Mouse (Mus musculus) intestine, embryonic 16.5 days (tissue): ENCODE results near the gene Tpp1. TPM values are rescaled to one million over a fixed set of nuclear protein-coding genes. Genes with fewer than 3 reads are reported as not detected.
"Not testable (repeated sequence)": the region's sequence is repeated elsewhere in the genome, so short reads cannot be mapped to it uniquely, and the experiment has no call there.

ENCODE experiments used
- ATAC-seq: fragments of 200-750 bp; cut with Nextera tagmentation; 2 replicates; pipeline ENCODE4 v1.8.0; 2017; ENCODE audit warnings: moderate TSS enrichment, moderate library complexity
- H3K27ac ChIP-seq: fragments of 300-500 bp; sonication (generic); 2 replicates; pipeline ENCODE4 v1.5.1; 2014; ENCODE audit warnings: mild to moderate bottlenecking, low read length
- H3K27me3 ChIP-seq: fragments of 300-500 bp; sonication (generic); replicated peaks from 2 replicates; pipeline ENCODE4 v1.6.1; 2014; ENCODE audit warnings: low read length, control low read depth, mixed read lengths; ENCODE audit not compliant: control insufficient read depth, insufficient read depth
- H3K36me3 ChIP-seq: fragments of 300-500 bp; sonication (generic); 2 replicates; pipeline ENCODE4 v1.6.1; 2014; ENCODE audit warnings: low read length, control low read depth; ENCODE audit not compliant: control insufficient read depth, insufficient read depth
- H3K4me1 ChIP-seq: fragments of 300-500 bp; sonication (generic); 2 replicates; pipeline ENCODE4 v1.6.1; 2014; ENCODE audit warnings: low read length, control low read depth, mixed read lengths; ENCODE audit not compliant: control insufficient read depth, insufficient read depth
- H3K4me2 ChIP-seq: fragments of 300-500 bp; sonication (generic); 2 replicates; pipeline ENCODE4 v1.6.1; 2014; ENCODE audit warnings: low read depth, low read length, control low read depth
- H3K4me3 ChIP-seq: fragments of 300-500 bp; sonication (generic); 2 replicates; pipeline ENCODE4 v1.5.1; 2014; ENCODE audit warnings: mild to moderate bottlenecking, low read length
- H3K9ac ChIP-seq: fragments of 300-500 bp; sonication (generic); 2 replicates; pipeline ENCODE4 v1.6.1; 2014; ENCODE audit warnings: low read depth, low read length
- H3K9me3 ChIP-seq: fragments of 300-500 bp; sonication (generic); 2 replicates; pipeline ENCODE4 v1.6.1; 2016; ENCODE audit warnings: low read length, control low read depth; ENCODE audit not compliant: control insufficient read depth
- WGBS: fragments of 180-500 bp; shearing (Covaris S2); extraction: QIAGEN DNeasy Blood & Tissue Kit; methylation state at CpG from one replicate; pipeline ENCODE4 v1.1.7; 2014; 5-methylcytosine and 5-hydroxymethylcytosine counted together
- polyA plus RNA-seq: library from polyadenylated mRNA; unstranded; fragments of >200 nt; fragmentation: Nextera tagmentation; extraction: Ambion mirVana; gene quantifications from 2 replicates; pipeline ENCODE4 v1.2.1, GENCODE M21; 2015

The Tpp1 gene
- polyA plus RNA-seq, 1 experiment from 2014 or later: 152 TPM

GRCm38 (mm10) chr7:105743246-105743925 lies 8.6 kb downstream of the Tpp1 start:
- Histone ChIP-seq H3K27ac (peak overlapping the region; percentile 73), H3K4me3 (peak overlapping the region; percentile 84), H3K4me2 (peak overlapping the region; percentile 72), H3K9ac (peak overlapping the region; percentile 84), H3K36me3 (peaks cover 18% of the 10 kb centered on the region)
- H3K9me3 ChIP-seq, ATAC-seq, H3K4me1 ChIP-seq, H3K27me3 ChIP-seq: not testable (repeated sequence)
- 31% methylated on average over 20 of the region's 20 CpGs for WGBS

DNA sequence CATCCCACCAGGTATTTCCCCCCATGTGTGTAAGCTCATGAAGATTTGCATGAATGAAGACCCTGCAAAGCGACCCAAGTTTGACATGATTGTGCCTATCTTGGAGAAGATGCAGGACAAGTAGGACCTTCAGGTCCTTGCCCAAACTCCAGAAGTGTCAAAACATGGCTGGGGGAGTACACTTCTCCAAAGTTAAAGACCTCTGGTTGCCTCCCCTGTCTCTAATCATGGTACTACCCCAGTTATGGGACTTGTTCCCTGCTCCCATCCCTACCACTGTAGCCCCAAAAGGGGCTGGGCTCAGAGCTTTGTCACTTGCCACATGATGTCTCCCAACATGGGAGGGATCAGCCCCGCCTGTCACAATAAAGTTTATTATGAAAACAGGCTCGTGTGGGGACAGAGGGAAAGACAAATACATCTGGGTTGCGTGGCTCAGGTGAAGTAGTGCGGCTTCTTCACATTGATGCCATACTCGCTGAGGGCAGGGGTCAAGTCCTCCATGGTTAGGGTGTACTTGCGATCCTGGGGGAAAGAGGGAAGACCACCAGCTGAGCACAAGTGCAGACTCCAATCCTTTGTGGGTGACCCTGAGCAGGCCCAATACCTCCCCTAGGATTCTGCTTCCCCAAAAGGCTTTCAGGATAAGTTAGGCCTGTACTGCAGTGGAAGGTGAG lies 9.4 kb downstream of the Tpp1 start:
- Histone ChIP-seq H3K4me2 (peak overlapping the region; percentile 72; the same call in 1 of the 2 replicates), H3K4me1 (peaks cover 12% of the 10 kb centered on the region), H3K4me3 (0 out of 2 replicates have a peak overlapping the region, but pooled peaks have one; percentile 84), H3K36me3 (peaks cover 16% of the 10 kb centered on the region)
- H3K27me3 ChIP-seq, ATAC-seq, H3K9me3 ChIP-seq, H3K9ac ChIP-seq, H3K27ac ChIP-seq: not testable (repeated sequence)
- WGBS: 79% methylated on average over 7 of the region's 7 CpGs

GRCm38 (mm10) chr7:105741978-105742377 lies 10.1 kb downstream of the Tpp1 start:
- Histone ChIP-seq H3K4me2 (no peak overlapping the region), H3K27me3 (no peaks in the 10 kb centered on the region), H3K36me3 (peaks cover 14% of the 10 kb centered on the region), H3K4me1 (peaks cover 15% of the 10 kb centered on the region), H3K27ac (no peak overlapping the region), H3K9ac (no peak overlapping the region), H3K9me3 (no peaks in the 10 kb centered on the region), H3K4me3 (no peak overlapping the region)
- WGBS: 89% methylated on average over 9 of the region's 9 CpGs
- no peak for ATAC-seq

- Histone ChIP-seq H3K27me3 (no peaks in the 10 kb centered on the region), H3K9ac (no peak overlapping the region), H3K9me3 (no peaks in the 10 kb centered on the region), H3K27ac (no peak overlapping the region), H3K36me3 (peaks cover 14% of the 10 kb centered on the region), H3K4me3 (no peak overlapping the region), H3K4me2 (no peak overlapping the region), H3K4me1 (peaks cover 15% of the 10 kb centered on the region)
- 79% methylated on average over 6 of the region's 6 CpGs for WGBS
- no peak for ATAC-seq
These were observed 11.2 kb downstream of the Tpp1 start for GRCm38 (mm10) chr7:105740851-105741250.

- H3K36me3 ChIP-seq: peaks cover 14% of the 10 kb centered on the region
- WGBS: 91% methylated on average over 13 of the region's 13 CpGs
- no peak overlapping the region for H3K27ac ChIP-seq
- H3K4me3 ChIP-seq: no peak overlapping the region
- H3K27me3 ChIP-seq: no peaks in the 10 kb centered on the region
- ATAC-seq: no peak
- no peaks in the 10 kb centered on the region for H3K9me3 ChIP-seq
- H3K4me2 ChIP-seq: no peak overlapping the region
- peaks cover 15% of the 10 kb centered on the region for H3K4me1 ChIP-seq
- H3K9ac ChIP-seq: no peak overlapping the region
These were observed 11.8 kb downstream of the Tpp1 start for GRCm38 (mm10) chr7:105740089-105740795.

DNA sequence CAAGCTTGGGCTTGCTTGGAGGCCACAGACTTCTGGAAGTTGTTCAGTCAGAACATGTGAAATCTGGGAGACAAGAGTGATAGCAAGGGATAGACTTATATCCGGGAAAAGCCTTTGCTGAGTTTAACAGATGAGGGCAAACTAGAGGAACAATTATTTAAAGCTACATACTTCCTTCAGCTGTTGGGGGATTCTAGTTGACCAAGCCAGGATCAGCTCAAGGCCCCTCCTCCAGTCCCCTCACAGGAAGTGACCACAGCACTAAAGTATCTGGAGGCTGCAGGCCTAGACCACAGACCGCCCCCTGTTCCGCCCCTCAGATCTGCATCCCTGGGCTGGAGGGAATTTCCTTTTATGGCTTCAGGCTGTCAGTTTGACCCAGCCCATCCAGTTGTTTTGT lies 13.1 kb downstream of the Tpp1 start:
- peak overlapping the region; percentile 89 for H3K27ac ChIP-seq
- peak overlapping the region; percentile 18 for H3K4me3 ChIP-seq
- no peaks in the 10 kb centered on the region for H3K9me3 ChIP-seq
- 20% methylated on average over 3 of the region's 3 CpGs for WGBS
- H3K4me2 ChIP-seq: peak overlapping the region; percentile 60
- H3K9ac ChIP-seq: no peak overlapping the region
- H3K36me3 ChIP-seq: peaks cover 15% of the 10 kb centered on the region
- peak; percentile 39 for ATAC-seq
- H3K4me1 ChIP-seq: peaks cover 20% of the 10 kb centered on the region
- H3K27me3 ChIP-seq: no peaks in the 10 kb centered on the region

DNA sequence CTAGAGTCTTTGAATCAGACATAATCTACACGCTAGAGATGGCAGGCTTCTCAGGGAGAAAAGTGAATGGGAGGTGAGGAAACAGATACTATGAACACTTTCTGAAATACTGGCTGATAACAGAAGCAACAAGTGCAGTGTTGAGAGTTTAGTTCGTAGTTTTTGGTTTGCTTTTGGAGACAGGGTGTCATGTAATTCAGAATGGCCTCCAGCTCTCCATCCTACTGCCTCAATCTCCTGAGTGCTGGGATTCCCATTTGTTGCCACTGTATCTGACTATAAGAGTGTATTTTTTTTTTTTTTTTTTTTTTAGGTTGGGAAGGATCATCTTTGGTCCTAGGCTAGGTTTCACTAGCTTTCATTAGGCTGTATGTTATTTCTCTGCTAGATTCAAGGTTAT lies 13.7 kb downstream of the Tpp1 start:
- Histone ChIP-seq H3K36me3 (peaks cover 20% of the 10 kb centered on the region), H3K4me1 (peaks cover 17% of the 10 kb centered on the region), H3K27ac (peak overlapping the region; percentile 89; the same call in 1 of the 2 replicates), H3K4me2 (peak overlapping the region; percentile 60), H3K9me3 (no peaks in the 10 kb centered on the region), H3K27me3 (no peaks in the 10 kb centered on the region), H3K4me3 (peak overlapping the region; percentile 18), H3K9ac (peak overlapping the region; percentile 38)
- 74% methylated on average over 2 of the region's 2 CpGs for WGBS
- no peak for ATAC-seq

GRCm38 (mm10) chr7:105737648-105738047 lies 14.4 kb downstream of the Tpp1 start:
- Histone ChIP-seq H3K4me3 (peak overlapping the region; percentile 84), H3K27ac (peak overlapping the region; percentile 89), H3K36me3 (peaks cover 20% of the 10 kb centered on the region), H3K27me3 (no peaks in the 10 kb centered on the region), H3K9me3 (no peaks in the 10 kb centered on the region), H3K4me2 (peak overlapping the region; percentile 60), H3K4me1 (peaks cover 16% of the 10 kb centered on the region; the same call in 1 of the 2 replicates), H3K9ac (peak overlapping the region; percentile 90)
- ATAC-seq: no peak
- WGBS: 23% methylated on average over 3 of the region's 3 CpGs

DNA sequence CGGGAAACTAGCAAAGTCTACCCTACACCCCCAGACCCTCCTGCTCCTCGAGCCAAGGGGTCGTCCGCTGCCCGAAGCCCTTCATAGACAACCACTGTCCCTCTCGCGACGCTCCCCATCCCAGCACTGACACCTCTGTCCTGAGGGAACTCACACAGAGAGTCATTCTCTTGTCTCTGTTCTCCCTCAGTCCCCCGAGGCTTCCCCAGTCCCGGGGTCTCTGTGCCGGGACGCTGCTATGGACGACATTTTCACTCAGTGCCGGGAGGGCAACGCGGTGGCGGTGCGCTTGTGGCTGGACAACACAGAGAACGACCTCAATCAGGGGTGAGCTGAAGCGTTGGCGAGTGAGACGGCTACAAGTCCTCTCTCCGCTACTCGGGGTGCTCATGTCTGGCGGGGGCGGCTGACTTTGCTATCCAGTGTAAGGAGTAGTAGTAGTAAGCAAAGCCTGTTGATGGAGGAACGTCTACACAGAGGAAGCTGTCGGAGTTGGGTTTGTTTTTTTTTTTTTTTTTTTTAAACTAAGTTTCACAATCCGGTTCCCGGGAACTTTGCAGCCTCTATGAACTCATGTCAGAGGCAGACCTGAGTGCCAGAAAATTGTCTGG lies 15.0 kb downstream of the Tpp1 start, which contains the start of gene Rrp8:
TSS of gene Rrp8 (minus strand) at position 475 of the 611 bp plus-strand sequence.
- ATAC-seq: peak; percentile 41
- H3K4me3 ChIP-seq: peak within 1 kb of the TSS; percentile 84
- H3K36me3 ChIP-seq: peaks cover 16% of the 10 kb centered on the region

More for the DNA sequence above, 15.0 kb downstream of the Tpp1 start, which contains the start of gene Rrp8:
- Histone ChIP-seq H3K4me2 (peak within 1 kb of the TSS; percentile 67), H3K27me3 (no peaks in the 10 kb centered on the region), H3K9me3 (no peaks in the 10 kb centered on the region), H3K27ac (peak within 1 kb of the TSS; percentile 89), H3K9ac (peak within 1 kb of the TSS; percentile 90), H3K4me1 (peaks cover 16% of the 10 kb centered on the region; the same call in 1 of the 2 replicates)
- under 1% methylated on average over 30 of the region's 30 CpGs for whole genome bisulfite sequencing
